Mouse (Mus musculus): ENCODE data around the gene Aig1.

Aig1 gene

DNA sequence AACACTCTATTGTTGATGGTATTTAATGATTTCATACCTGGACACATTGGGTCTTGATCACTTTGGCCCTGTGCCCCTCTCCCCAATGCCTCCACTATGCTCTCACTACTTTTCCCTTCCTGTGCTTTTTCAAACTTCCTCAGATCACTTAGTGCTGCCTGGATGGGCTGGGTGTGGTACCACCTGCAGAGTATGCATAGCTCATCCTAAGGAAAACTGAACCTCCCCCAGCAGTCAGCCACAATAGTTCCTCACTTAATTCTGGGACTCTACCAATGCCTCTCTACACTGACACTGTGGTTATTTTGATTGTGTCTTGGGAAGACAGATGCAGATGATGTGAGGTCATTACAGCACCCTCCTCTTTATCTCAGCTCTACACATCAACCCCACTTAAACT, 99.9 kb downstream of the Aig1 start:
- no peak for TF ChIP-seq GATA4 (IDR thresholded peaks at IDR 0.05; ENCODE audit: insufficient replicate concordance, low read length)

DNA sequence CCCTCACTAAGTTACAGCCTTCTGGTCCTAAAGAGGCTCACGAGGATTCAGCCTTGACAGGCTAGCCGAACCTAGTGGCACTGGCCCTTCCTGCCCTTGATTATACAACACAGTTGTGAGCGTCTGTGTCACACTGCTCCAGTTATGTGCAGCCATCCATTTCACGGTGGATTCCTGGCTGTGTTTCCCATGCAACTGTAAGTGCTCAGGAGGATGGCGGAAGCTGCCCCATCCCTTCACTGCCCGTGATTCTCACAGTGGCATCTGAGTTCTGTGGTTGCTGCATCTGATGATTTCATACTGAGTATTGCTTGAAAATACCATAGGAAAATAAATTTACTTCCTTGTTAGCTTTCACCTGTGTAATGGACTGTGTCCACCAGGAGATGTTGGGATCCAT, 101.7 kb downstream of the Aig1 start:
- no peak for TF ChIP-seq GATA4 (IDR thresholded peaks at IDR 0.05; ENCODE audit: insufficient replicate concordance, low read length)

DNA sequence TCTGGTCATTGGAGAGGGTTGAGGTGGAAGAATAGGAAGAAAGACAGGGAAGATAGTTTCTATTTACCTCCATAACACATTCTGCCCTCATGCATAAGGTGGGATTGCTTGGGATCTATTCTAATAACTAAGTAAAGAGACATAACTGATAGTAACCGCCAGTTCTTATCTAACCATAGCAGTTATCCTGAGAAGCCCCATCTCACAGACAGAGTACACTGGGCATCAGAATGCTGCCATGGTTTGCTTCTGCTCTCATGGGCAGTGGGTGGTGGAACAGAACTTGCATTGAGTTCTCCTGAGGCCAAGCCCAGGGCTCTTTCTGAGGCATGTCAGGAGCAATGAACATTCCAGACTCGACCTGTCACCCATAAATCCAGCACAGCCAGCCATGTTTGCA, 105.6 kb downstream of the Aig1 start:
- no peak for TF ChIP-seq GATA4 (IDR thresholded peaks at IDR 0.05; ENCODE audit: insufficient replicate concordance, low read length)

DNA sequence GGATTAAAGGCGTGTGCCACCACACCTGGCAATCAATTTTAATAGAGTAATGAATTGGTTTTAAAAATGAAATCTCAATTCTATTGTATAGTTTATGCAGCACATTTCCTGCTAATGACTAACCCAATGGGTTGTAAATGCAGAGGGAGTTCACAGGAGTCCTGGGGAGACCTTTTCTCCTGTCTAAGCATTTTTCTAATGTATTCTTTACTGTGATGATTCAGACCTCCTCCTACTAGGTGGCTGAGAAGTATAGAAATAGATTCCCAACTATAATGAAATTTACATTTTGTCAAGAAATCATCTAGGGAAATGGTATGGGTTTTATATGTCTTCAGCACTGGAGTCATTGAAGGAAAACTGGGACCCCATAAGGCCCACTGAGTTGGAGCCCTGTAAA, 114.1 kb downstream of the Aig1 start:
- TF ChIP-seq GATA4 (IDR thresholded peaks at IDR 0.05; ENCODE audit: insufficient replicate concordance, low read length), result no peak

DNA sequence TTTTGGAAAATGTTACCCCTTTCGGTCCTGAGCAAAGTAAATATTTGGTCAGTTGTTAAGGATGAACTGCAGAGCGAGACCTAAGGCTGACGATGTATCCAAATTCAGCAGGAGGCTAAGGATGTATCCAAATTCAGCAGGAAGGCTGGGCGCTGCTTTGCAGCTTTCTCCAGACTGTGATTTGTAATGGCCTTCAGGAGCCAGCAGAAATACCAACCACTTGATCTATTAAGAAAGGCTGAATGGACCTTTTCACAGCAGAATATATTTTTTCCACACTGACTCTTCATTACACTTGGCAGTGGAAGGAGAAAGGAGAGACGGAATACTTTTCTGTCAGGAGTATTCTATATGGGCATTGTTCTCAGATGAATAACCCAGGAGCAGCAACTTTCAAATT, 115.0 kb downstream of the Aig1 start:
- TF ChIP-seq GATA4 (IDR thresholded peaks at IDR 0.05; ENCODE audit: insufficient replicate concordance, low read length), result no peak

DNA sequence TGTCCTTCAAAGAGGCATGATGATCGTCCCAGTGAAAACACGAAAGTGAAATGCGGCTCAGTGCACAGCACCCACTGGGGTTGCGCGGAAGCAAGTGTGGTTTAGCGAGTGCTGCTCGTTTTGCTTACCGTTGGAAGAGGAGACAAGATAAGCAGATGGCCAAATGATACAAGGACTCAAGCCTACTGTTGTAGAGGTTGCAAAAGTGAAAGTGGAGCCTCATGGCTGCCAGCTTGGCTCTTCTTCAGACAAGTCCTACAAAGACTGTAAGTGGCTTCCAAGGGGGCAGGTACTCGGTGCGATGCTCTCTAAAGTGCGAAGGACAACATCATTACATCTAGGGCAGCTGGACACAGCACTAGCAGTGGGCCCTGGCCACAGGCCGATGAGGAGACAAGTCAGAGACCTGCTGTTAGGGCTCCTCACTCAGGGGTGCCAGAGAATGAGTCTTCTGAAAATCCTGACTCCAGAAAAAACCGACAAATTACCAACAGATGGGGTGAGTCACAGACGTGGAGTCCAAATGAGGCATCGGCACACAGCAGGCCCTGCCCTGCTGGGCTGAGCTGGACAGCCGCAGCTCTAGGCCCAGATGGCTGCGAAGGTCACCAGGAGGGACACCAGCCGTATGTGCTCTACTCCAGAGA, 129.2 kb downstream of the Aig1 start:
- TF ChIP-seq GATA4 (IDR thresholded peaks at IDR 0.05; ENCODE audit: insufficient replicate concordance, low read length), result no peak

DNA sequence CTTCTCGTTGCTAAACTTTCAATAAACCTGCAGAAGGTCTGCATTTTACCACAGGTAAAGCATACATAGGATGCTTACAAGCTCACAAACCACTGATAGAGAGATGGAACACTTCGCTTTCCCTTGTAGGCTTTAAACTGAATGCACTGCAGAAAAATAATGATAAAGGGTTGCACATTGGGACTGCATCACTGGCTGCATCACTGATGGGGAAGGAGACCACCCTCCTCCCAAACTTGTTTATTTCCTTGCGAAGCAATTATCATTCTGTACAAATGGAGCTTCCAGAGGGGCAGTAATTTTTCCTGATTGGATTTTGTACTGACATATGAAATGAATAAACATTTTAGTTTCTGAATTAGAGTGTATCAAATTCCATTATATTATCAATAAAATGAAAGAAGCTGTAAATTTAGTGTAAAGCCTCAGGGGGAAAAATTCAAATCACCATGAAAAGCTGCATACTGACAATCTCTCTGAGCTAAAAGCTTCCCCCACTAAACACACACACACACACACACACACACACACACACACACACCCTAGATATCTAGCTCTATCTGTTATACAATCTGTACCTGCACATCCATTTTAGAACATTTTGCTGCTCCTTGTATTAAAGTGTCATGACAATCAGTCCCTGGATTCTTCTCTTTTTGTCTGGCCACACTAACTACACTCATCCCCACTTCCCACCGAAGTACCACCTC, 138.6 kb downstream of the Aig1 start:
- TF ChIP-seq GATA4 (IDR thresholded peaks at IDR 0.05; ENCODE audit: insufficient replicate concordance, low read length), result no peak

DNA sequence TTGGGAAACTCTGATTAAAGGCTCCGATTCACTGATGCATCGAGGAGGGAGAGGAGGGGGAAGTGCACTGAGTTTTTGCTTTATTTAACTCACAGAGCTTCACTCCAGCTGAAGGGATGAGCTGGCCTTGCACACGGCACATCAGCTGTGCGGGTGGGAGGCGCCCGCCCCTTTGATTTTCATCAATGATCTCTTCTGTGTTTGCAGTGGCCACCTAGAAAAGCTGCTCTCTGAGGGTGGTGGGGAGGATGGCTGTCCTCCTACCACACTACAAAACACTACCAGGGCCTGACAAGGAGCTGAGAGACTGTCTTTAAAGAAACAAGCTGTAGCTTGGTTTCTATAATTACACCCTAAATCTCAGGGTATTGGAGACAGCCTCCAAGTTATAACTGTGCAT, 141.1 kb downstream of the Aig1 start:
- no peak for TF ChIP-seq GATA4 (IDR thresholded peaks at IDR 0.05; ENCODE audit: insufficient replicate concordance, low read length)

DNA sequence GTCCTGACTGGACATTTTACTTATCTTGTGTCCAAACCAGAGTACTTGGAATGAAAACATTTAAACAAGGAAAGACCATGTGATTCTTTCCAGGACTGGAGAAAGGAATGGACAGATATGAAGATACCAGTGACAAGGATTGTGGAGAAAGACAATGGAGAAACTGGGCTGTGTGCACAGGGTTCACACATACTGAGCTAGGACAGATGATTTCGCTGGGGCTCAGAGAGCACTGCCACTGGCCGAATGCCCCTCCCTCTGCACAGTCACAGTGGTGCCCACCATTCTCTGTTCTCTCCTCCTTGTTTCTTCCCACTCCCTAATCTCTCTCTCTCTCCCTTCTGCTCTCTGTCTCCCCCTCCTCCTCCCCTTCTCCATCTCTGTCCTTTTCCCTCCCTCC, 142.6 kb downstream of the Aig1 start:
- no peak for TF ChIP-seq GATA4 (IDR thresholded peaks at IDR 0.05; ENCODE audit: insufficient replicate concordance, low read length)

DNA sequence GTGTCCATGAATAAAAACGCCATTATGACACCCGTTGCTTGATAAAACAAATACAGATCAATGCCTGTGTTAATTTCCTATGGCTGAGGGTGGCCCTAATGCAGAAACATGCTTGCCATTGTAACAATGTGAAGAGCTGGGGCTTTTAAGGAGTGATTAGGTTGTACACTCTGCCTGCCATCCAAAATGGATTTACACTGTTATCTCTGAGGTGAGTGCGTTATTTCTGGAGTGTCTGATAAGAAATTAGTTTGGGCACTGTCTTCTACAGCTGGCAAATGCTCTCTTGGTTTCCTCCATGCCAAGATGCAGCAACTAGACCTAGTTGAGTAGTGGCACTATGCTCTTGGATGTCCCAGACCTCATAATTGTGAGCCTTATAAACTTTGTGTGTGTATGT, 143.5 kb downstream of the Aig1 start:
- no peak for TF ChIP-seq GATA4 (IDR thresholded peaks at IDR 0.05; ENCODE audit: insufficient replicate concordance, low read length)

DNA sequence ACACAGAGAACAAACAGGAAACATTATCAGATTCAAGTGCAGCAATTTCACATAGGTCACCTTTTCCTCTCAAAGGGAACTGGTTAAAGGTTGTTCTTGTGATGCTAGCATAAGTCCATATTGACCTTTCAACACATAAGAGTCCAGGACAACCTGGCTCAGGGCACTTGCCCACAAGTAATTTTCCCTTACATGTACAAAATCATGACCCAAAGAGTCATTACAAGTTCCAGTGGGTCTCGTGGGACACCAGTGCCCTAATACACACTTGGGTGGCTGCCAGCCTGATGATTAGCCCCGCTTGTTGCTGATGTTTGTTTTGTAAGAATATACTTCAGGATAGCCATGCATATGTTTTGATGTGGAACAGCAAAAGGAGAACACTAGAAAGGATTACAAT, 152.6 kb downstream of the Aig1 start:
- TF ChIP-seq GATA4 (IDR thresholded peaks at IDR 0.05; ENCODE audit: insufficient replicate concordance, low read length), result no peak

DNA sequence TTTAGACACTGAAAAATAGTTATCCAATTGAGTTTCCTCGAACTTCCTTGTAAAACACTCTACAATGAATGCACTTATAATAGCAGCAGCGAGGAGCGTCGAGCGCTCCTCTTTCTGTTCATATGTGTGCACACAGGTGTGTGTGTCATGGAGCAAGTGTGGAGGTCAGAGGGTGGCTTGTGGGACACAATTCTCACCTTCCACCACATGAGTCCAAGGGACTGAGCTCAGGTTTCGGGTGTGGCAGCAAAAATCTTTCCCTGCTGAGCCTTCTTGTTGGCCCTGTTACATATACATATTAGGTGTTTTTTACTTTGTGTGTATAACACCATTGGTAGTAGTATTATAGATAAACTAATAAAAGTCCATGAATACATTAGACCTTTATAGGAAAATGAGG, 153.2 kb downstream of the Aig1 start:
- TF ChIP-seq GATA4 (IDR thresholded peaks at IDR 0.05; ENCODE audit: insufficient replicate concordance, low read length), result no peak

DNA sequence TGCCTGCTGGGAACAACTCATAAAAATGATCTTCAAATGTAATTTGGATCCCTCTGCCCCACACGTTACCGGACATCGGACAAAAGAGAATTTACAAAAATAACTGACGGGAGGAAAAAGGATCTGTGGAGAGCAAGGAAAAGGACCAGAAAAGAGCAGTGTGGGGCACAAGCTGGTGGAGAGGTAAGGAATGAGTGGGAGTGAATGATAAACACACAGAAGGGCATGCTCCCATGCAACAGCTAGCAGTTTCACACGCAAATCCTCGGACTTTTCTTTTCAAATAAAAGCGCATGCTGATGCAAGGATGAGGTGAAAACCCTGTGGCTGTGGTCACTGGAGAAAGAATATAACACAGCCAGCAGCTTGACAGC, 153.9 kb downstream of the Aig1 start:
- no peak for TF ChIP-seq GATA4 (IDR thresholded peaks at IDR 0.05; ENCODE audit: insufficient replicate concordance, low read length)

DNA sequence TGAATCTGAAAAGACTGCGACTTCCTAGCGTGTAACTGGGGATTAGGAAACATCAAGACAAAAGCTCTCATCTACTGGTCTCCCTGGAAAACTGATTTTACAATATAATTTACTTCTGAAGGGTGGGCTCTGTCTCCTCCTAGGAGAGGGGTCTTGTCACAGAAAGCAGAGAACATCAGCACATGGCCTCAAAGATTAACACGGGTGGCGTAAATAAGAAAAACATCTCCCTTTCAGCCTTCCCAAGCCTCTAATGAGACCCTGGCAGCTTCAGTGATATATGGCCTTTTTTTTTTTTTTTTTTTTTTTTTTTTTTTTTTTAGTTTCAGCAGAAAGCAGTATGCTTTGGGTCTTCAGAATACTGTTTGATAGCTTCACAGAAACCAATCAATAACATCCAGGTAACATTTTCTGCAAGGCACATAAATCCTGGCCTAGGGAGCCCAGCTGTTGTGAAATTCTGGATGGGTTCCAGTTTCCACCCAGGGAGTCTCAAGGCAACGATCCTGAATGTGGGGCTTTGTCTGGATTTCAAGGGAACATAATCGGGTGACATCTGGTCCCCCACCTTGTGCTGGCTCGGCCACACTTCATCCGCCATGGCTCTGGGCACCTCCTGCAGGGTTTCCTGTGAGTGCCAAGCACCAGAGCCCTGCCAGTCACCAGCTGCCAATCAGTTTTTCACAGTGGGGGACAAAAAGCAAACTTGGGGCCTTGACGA, 154.4 kb downstream of the Aig1 start:
- no peak for TF ChIP-seq GATA4 (IDR thresholded peaks at IDR 0.05; ENCODE audit: insufficient replicate concordance, low read length)

DNA sequence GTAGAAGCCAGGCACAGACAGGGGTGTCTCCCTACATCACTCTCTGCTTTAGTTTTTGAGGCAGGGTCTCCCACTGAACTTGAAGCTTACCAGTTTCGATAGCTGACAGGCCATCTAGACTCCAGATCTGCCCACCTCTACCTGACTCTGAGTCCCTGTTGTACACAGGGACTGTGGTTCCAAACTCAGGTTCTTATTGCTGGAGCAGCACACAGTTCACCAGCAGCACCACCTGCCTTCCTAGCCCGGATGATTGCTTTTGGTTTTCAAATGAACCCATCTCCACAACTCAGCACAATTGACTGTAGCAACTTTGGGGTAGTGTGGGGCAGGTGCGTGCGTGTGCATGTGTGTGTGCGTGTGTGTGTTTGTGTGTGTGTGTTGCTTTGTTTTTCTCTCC, 155.1 kb downstream of the Aig1 start:
- no peak for TF ChIP-seq GATA4 (IDR thresholded peaks at IDR 0.05; ENCODE audit: insufficient replicate concordance, low read length)

DNA sequence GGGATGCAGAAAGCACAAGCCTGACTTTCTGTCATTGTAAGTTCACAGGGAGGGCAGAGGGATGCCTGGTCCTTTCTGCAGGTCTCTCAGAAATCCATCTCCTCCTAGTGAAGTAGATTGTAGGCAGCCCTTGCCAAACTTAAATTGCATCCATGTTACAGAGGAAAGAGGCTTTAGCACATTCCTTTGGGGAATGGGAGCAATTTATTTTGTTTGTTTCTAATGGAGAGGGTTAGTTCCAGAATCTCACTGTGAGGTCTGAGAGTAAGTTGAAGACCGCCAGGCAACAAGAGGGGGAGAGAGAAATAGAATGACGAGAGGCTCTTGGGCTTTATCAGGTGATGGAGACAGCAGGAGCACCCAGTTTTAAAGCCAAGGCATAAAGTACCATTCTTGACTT, 155.7 kb downstream of the Aig1 start:
- no peak for TF ChIP-seq GATA4 (IDR thresholded peaks at IDR 0.05; ENCODE audit: insufficient replicate concordance, low read length)

Measured in liver, adult (tissue).